Mouse (Mus musculus) kidney, postnatal 25 days (tissue): ENCODE data around the gene Gm5788.
"Not testable (repeated sequence)": the region's sequence is repeated elsewhere in the genome, so short reads cannot be mapped to it uniquely, and the experiment has no call there.

Source experiments
- DNase-seq, 2 experiments: peaks; one replicate each; pipeline ENCODE4 v3.0.0; 2021; ENCODE audit warnings: mixed read lengths in 2 of 2

Gene Gm5788

DNA sequence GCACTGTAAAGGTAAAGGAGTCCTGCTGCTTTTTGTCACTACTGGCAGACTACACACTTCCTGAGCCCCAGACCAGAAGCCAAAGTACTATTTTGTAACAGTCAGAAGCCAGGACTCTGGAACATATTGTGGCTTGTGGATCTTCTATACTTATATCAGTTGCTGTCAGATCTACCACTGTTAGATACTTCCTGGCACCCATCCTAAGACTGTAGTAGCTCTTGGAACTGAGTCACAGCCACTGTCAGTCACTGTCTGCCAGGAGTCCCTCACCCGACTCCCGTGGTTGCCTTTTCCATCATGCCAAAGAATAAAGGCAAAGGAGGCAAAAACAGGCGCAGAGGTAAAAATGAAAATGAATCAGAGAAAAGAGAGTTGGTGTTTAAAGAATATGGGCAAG, at the start of gene Gm5788:
TSS of gene Gm5788 (plus strand) at position 301 of the 400 bp plus-strand sequence.
- DNase-seq = not testable (repeated sequence)

DNA sequence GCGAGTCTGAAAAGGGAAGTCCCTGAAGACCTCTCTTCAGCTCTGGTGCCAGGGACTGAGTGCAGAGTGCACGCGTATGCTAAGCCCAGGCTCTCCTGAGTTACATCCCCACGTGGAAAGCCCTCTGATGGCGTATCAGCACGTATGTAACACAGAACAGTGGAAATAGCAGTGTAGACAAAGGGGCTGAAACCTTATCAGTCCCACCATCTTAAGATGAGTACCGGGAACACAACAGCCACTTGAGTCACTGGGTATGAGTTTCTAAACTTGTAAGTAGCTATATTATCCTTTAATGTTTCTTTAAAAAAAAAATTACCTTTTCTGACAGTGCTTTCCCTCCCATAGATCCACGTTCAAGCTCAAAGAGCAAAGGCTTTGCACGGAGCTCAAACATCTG, 45.1 kb upstream of the Gm5788 start:
- DNase-seq = no peak

DNA sequence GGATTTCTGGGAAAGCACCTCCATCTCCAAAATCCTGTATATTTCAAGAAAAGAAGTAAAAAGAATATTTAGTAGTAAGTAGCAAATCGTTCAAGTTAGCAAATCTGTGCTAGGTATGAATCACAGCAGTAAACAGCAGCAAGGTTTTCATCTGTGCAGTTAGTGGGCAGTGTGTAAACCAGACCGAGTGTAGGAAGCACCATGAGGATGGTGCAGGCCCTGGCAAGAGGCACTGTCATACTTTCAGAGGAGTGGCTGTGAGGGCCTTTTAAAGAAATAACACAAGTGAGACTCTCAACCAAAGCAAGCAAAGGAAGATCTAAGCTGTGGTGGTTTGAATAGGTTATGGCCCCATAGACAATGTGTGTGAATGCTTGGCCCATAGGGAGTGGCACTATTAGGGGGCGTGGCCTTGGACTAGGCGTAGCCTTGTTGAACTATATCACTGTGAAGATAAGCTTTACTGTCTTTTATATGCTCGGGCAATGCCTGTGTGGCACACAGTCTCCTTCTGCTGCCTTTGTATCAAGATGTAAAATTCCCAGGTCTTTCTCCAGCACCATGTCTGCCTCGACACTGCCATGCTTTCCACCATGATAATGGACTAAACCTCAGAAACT, 29.7 kb upstream of the Gm5788 start:
- DNase-seq = no peak

DNA sequence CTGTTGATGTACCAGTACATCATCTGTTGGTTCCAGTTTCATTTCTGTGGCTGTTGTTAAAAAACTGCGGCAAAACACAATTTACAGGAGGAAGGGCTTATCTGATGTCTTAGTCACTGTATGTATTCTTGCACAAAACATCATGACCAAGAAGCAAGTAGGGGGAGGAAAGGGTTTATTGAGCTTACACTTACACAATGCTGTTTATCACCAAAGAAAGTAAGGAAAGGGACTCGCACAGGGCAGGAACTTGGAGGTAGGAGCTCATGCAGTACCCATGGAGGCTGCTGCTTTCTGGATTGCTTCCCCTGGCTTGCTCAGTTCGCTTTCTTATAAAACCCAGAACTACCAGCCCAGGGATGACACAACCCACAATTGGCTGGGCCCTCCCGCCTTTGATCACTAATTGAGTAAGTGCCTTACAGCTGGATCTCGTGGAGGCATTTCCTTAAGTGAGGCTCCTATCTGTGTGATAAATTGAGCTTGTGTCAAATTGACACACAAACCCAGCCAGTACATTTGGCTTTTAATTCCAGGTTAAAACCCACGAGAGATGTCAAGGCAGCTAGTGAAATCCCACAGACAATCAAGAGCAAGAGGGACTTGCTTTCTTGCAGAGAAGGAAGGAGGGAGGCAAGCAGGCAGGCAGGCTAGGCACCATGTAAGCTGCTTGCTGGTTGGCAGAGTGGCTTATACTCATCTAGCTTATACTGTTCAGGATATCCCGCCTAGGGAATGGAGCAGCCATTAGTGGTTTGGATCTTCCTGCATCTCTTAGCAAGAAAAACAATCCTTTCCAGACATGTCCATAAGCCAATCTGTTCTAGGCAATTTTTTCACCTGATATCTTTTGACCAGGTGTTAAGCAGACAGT, 24.0 kb upstream of the Gm5788 start:
- DNase-seq = no peak

DNA sequence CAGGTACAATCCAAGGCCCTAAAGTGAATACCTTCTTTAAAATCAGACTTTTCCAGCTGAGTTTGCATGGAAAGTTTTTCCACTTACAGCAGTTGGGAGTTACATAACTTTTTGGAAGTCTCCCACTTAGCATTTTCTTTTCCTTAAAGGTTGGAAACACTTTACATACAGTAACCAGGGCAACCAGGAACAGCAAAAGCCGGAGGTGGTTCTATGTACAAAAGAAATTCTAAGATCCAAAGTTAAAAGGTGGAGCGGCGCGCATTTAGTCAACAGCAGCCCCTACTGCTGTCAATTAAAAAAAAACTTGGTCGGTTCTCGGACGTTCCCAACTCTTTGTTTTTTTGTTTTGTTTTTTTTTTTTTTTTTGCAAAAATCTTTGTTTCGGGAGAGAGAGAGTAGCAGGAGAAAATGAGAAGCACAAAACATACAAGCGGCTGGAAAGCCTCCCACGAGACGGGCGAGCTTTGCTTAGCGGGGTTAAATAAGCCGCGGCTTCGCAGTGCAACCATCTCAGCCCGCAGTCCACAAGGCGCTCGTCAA, 23.0 kb upstream of the Gm5788 start:
- DNase-seq = peak; percentile 12 to 48

DNA sequence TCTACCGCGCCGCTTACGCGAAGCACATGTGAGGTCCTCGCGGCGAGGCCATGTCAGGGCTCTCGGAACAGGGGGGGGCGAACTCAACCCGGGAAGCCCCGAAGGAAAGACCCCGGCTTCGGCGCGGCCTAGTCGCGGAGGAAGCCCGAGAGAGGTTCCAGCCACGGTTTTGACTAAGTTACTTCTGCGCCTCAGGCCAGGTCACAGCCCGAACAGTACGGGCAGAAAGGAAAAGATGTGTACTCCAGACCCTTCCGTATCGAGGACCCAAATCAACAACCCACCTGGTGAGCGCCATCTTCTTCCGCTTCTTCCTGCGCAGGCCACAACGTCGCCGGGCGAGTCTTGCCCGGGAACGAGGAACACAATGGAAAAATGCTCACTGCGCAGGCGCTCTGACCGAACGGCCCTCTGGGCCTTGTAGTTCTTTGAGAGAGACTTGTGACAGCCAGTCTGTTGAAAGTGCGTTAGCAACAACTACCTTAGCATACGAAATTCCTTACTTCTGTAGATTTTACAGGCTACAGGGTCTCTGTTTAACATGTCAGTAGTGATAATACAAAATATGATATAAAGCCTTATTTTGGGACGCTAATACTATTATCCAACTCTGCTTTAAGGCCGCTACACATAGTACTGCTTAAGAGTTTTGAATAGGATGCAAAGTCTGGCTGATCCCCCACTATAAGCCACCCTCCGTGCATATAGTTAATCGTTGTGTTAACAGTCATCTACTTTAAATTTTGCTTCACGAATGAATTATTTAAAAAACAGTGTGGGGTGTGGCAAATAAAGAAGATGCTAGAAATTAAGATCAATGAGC, 22.3 kb upstream of the Gm5788 start, which contains the start of gene Snw1:
TSS of gene Snw1 (minus strand) at position 311 of the 823 bp plus-strand sequence.
- DNase-seq = peak; percentile 95 to 97

DNA sequence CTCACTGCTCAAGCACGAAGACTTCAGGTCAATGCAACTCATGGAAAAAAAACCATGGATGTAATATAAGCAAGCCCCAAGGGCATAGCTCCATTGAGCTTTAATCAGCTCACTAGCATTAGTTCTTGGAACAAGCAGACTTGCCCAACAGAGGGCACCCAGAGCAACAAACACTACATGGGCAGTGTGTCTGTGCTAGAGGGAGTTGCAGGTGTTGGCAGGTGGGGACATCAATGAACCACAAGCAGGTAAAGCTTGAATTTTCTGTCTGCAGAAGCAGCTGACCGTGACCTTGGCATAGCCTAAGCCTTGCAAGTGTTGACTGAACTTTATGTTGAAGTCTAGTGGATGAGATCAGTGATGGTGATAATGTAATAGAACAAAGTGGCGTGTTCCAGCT, 19.8 kb upstream of the Gm5788 start:
- DNase-seq = no peak

DNA sequence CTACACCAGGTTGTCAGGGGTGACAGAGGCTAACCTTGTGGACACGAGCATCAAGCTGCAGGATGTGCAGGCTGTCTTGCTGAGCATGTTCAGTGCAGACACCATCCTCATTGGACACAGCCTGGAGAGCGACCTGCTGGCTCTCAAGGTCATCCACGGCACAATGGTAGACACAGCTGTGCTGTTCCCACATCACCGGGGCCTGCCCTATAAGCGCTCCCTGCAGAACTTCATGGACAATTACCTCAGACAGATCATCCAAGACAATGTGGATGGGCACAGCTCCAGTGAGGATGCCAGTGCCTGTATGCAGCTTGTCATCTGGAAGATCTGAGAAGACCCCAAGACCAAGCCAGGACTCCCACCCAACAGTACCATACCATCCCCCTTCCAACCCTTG, 12.0 kb upstream of the Gm5788 start:
- DNase-seq = not testable (repeated sequence)

DNA sequence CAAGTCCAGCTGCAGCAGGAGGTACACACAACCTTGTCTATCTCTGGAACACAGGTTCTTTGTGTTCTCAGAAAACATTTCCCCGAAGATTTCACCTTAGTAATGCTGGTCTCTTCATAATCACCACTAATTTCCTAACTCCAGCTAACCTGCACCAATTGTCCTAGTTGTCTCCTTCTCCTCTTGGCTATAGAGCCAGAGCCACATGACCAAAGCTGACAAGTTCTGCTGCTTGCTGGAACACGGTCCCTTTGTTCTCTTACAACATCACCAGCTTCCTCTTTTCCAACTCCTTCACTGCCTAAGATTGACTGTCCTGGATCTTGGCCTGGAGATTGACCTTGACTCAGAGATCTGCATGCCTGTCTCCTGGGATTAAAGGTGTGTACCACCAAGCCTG, 5.8 kb upstream of the Gm5788 start:
- not testable (repeated sequence) for DNase-seq

DNA sequence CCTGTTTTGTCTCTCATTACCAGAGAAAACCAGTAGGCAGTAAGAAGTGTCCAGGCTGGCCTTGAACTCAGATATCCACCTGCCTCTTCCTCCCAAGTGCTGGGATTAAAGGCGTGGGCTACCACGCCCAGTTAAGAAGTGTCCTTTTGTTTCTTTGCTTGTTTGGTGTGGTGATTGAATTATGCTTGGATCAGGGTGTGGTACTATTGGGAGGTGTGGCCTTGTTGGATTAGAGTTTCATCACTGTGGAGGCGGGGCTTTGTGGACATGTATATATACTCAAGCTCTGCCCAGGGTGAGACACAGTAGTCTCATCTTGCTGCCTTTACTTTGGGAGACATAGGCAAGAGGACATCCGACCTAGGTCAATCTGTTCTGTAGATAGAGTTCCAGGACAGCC, 19.5 kb downstream of the Gm5788 start, which contains the start of gene Gm8300:
TSS of gene Gm8300 (plus strand) at position 301 of the 400 bp plus-strand sequence.
- DNase-seq = not testable (repeated sequence)

DNA sequence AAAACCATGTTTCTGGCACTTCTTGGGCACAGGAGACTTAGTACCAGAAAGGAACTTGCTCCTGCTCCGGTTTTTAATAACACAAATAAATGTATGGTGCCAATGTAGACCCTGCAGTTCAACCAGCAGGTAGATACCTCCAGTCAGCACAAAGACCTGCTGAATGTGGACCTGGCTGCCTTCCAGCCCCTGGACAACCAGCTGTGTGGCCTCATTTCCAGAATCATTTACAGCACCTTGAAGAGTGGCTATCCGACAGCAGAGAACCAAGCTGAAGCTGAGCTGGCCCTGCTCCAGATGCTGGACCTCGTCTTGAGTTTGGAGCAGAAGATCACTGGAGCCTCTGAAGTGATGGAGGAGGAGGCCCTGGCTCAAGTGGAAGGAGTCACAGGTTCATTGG, 25.1 kb downstream of the Gm5788 start:
- peak; percentile 2 to 38 for DNase-seq

DNA sequence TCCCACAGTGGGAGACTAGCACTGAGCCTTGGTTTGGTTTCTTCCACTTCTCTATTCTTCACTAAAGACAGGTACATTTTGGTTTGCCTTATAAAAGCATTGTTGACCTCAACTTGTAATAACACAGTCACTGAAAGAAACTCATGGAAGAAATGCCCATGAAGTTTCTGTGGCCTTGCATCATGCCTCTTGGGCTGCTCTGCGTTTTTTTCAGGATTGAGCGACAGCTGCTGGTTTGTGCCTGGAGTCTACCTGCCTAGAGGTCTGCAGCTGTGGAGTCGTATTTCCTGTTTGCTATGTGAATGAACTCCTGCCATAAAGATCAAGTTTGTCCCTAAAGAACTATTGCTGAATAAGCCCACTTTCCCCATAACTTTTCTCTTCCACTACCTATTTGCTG, 49.4 kb downstream of the Gm5788 start:
- DNase-seq = no peak
